Mouse (Mus musculus) cerebellum, adult 11 months (tissue): ENCODE results near the gene Nfrkb.

Experiments used
- DNase-seq: peaks from one replicate; pipeline ENCODE4 v3.0.0; 2022

Gene Nfrkb

DNA sequence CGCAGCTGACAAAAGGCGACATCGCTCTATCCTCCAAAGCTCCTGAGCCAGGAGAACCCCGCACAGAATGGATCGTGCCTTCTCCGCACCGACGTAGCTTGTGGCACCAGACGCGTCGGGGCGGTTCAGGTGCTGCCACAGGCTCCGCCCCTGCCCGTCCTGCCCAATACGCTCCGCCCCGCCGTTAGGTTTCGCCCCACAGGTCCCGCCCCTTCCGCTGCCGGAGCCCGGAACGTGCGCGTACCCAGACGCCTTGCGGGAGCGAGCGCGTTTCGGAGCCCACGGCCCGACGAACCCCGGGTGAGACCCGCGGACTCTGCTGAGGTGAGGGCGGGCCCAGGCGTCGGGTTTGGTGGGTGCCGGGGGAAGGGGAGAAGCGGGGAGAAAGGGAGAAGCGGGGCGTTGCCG is at the start of gene Nfrkb:
Gene Nfrkb (plus strand): TSS at position 246 of the 408 bp plus-strand sequence.
- DNase-seq = peak; percentile 93

DNA sequence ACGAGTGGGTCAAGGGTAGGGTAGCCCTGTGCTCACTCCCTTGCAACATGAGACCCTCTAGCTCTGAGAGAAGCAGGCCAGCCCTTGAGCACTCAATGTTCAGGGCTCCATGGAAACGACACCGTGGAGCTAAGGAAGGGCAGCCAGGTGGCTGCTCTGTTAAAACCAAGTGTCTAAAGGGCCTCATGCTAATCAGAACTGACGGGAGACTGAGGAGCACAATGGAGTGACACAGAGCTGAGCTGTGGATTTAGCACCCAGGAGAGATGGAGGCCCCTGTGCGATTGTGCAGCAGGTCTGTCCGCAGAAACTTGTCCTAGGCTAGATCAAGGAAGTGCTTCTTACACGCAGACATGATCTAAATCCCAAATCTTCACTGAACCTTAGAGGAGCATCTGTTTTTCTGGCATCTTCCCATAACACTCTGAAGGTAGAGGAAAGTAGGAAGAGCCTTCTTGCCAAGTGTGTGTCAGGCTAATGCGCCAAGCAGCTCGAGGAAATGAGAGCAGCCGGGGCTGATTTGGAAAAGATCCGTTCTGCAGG is 41.6 kb upstream of the Nfrkb start:
- peak; percentile 62 for DNase-seq

- DNase-seq = no peak
These were observed 39.4 kb upstream of the Nfrkb start for GRCm38 (mm10) chr9:31346575-31347080.

GRCm38 (mm10) chr9:31348458-31348857 is 37.5 kb upstream of the Nfrkb start:
- no peak for DNase-seq

GRCm38 (mm10) chr9:31348915-31349314 is 37.1 kb upstream of the Nfrkb start:
- DNase-seq = peak; percentile 85

- DNase-seq = no peak
These were observed 33.3 kb upstream of the Nfrkb start for GRCm38 (mm10) chr9:31352716-31353115.

GRCm38 (mm10) chr9:31353518-31353917 is 32.5 kb upstream of the Nfrkb start:
- DNase-seq = no peak

GRCm38 (mm10) chr9:31354051-31354450 is 31.9 kb upstream of the Nfrkb start:
- DNase-seq = no peak

- DNase-seq = no peak
These were observed 22.0 kb upstream of the Nfrkb start for GRCm38 (mm10) chr9:31363698-31364609.

DNA sequence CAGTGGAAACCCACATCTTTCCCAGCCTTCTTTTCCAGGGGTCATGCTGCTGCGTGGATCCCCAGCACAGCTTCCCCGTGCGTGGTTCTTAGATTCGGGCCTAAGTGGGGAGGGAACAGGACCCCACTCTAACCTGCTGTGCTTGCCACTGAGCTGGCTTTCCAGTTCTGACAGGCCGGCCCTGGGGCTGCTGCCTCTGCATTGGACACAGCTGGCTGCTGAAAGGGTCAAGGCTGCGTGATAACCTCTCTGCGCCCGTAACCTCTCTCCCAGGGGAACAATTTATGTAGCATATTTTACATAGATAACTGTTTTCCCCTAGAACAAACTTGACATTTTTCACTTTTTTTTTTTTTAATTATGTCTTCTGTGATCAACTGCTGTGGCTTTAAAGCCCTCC is 20.9 kb upstream of the Nfrkb start:
- no peak for DNase-seq

- DNase-seq = no peak
These were observed 14.3 kb upstream of the Nfrkb start for GRCm38 (mm10) chr9:31371740-31372139.

- no peak for DNase-seq
These were observed 9.3 kb upstream of the Nfrkb start for GRCm38 (mm10) chr9:31376661-31377060.

DNA sequence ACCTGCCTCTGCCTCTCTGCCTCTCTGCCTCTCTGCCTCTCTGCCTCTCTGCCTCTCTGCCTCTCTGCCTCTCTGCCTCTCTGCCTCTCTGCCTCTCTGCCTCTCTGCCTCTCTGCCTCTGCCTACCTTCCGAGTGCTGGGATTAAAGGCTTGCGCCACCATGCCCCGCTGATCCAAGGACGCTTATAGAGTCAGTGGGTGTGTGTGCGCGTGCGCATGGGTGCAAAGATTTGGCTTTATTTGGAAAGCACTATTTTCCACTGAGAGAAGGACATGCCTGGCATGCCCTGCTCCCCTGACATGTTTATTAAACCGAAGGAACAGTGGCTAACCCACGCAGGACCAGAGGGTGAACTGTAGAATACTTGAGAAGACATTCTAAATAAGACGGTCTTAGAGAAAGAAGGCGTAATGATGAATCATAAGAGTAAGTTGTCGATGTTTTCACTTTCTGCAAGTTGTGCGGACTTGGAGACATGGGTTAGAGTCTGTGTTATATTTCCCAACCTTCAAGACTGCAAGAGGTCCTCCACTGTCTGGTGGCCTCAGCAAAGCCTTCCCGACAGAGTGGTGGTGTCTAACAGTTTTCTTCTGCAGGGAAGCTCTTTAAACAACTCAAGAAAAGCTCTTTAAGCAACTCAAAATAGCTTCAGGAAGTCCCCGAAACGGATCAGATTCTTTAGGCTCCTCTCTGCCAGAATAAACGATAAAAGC is 1.0 kb upstream of the Nfrkb start:
- no peak for DNase-seq

DNA sequence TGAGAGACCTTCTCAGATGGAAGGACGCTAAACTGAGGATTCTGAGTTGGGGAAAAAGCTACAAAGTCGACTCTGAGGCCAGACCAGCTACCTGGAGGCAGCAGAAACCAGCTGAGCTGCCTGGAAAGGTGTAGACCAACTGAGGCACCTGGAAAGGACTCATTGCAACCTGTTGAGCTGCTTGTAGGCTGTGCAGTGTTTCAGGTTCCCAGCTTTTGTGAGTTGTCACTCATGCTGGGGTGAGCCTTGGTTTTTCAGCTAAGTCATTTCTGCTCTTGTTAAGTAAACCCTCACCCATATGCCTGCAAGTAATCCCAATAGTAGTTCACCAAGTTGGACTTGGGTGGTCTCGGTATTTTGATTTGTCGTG is 507 bp upstream of the Nfrkb start:
- peak; percentile 14 for DNase-seq

- no peak for DNase-seq
These were observed 582 bp downstream of the Nfrkb start for GRCm38 (mm10) chr9:31386368-31387180.

- no peak for DNase-seq
These were observed 1.2 kb downstream of the Nfrkb start for GRCm38 (mm10) chr9:31387206-31387605.

- DNase-seq = peak; percentile 34
These were observed 14.4 kb downstream of the Nfrkb start for GRCm38 (mm10) chr9:31400441-31400840.

DNA sequence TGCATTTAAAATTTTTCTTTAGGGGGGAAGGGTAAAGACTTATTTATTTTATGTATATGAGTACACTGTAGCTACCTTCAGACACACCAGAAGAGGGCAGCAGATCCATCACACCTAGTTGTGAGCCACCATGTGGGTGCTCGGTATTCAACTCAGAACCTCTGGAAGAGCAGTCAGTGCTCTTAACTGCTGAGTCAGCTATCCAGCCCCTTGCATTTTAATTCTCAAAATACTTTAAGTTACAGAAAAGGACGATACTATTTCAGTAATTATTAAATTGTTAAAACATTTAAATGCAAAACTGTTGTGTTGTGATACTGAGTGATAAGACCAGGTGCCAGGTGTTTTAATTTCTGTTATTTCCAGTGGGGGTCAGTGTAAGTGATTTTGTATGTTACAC is 18.3 kb downstream of the Nfrkb start:
- no peak for DNase-seq

DNA sequence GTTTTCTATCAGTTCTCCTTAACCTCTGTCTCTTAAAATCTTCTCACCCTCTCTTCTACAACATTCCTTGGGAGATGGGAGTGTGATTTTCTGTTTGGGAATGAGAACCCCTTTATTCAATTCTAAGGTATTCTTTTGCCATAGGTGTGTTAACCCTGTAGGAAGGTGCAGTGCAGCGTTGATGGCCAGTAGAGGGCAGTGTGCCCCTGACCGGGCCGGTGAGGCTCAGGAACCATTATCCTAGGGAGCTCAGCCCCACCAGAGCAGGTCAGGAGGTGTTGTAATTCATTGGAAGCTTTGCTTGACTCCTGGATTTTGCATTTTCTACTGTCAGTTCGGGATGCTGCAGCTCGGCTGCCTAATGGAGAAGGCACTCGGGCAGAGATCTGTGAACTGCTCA is 19.2 kb downstream of the Nfrkb start:
- DNase-seq = no peak

GRCm38 (mm10) chr9:31412165-31412564 is 26.2 kb downstream of the Nfrkb start:
- DNase-seq = no peak

- no peak for DNase-seq
These were observed 32.8 kb downstream of the Nfrkb start for GRCm38 (mm10) chr9:31418821-31419220.

GRCm38 (mm10) chr9:31422143-31422542 is 36.2 kb downstream of the Nfrkb start:
- no peak for DNase-seq

DNA sequence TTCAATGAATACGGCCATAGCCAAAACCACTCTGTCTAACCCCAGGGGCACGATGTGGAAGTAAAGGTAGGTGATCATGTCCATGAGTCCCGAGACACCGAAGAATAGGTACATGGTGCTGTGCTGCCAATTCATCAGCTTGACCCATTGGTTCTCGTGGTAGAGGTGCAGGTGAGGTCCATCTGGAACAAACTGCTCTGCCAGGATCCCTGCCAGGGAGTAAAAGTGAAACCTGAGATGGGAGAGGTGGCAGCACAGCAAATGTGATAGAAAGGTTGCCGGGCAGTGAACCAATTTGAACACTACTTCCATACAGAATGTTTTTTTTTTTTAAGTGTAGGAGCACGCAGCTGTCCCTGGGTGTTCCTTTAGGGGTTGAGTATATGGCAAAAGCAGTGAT is 43.0 kb downstream of the Nfrkb start:
- no peak for DNase-seq
